Mouse (Mus musculus): ENCODE results near the gene Cga. TPM values are rescaled to one million over a fixed set of nuclear protein-coding genes. Genes with fewer than 3 reads are reported as not detected.

Cga gene
- polyA plus RNA-seq, 1 experiment from 2014 or later = not detected

DNA sequence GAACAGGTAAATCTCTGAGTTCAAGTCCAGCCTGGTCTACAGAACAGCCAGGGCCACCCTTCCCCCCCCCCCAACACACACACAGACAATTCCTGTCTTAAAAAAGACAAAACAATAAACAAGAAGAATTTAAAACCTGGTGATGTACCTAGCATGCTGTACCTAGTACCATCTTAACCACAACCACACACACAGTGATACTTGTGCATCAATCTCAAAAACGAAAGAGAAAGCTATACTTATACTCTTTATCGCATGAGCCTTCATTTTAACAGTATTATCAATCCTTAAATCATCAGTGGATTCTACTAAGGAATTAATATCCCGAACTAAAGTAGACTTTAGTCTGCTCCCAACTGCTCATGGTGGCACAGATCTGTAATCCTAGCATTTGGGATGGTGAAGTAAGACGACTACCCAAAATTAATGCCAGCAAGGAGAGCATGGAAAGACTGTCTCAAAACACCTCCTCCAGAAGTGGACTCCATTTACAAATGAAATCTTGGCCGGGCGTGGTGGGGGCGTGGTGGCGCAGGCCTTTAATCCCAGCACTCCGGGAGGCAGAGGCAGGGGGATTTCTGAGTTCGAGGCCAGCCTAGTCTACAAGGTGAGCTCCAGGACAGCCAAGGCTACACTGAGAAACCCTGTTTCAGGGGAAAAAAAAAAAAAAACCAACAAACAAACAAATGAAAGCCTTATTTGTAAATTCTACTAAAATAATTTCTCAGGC is 12.5 kb upstream of the Cga start:
- Histone ChIP-seq H3K9ac (replicated peaks) (peak overlapping the region; percentile 100; the same call in 1 of the 2 replicates), H3K27me3 (no peaks in the 10 kb centered on the region), H3K4me3 (replicated peaks) (peak overlapping the region; percentile 93), H3K27ac (no peak overlapping the region), H3K9me3 (0 out of 2 replicates have a peak, but pooled peaks cover 6% of the 10 kb centered on the region), H3K4me1 (replicated peaks) (peaks cover 28% of the 10 kb centered on the region), H3K4me2 (replicated peaks) (peak overlapping the region; percentile 59), H3K36me3 (peaks cover 18% of the 10 kb centered on the region)
- ATAC-seq = no peak
- WGBS = 91% methylated on average over 10 of the region's 10 CpGs

GRCm38 (mm10) chr4:34881851-34882250 is 11.7 kb upstream of the Cga start:
- H3K27ac ChIP-seq = peak overlapping the region; percentile 99
- H3K27me3 ChIP-seq = no peaks in the 10 kb centered on the region
- H3K36me3 ChIP-seq = peaks cover 16% of the 10 kb centered on the region
- peak overlapping the region; percentile 93 for H3K4me3 ChIP-seq (replicated peaks)
- H3K4me1 ChIP-seq (replicated peaks) = peaks cover 32% of the 10 kb centered on the region
- 0 out of 2 replicates have a peak, but pooled peaks cover 6% of the 10 kb centered on the region for H3K9me3 ChIP-seq
- no peak for ATAC-seq
- H3K9ac ChIP-seq (replicated peaks) = peak overlapping the region; percentile 100
- 17% methylated on average over 4 of the region's 4 CpGs for WGBS
- H3K4me2 ChIP-seq (replicated peaks) = peak overlapping the region; percentile 59

- peak overlapping the region; percentile 59 for H3K4me2 ChIP-seq (replicated peaks)
- H3K4me3 ChIP-seq (replicated peaks) = peak overlapping the region; percentile 93
- H3K9me3 ChIP-seq = 0 out of 2 replicates have a peak, but pooled peaks cover 6% of the 10 kb centered on the region
- under 1% methylated on average over 43 of the region's 58 CpGs for WGBS
- peak overlapping the region; percentile 99 for H3K27ac ChIP-seq
- peaks cover 33% of the 10 kb centered on the region for H3K4me1 ChIP-seq (replicated peaks)
- peaks cover 12% of the 10 kb centered on the region for H3K36me3 ChIP-seq
- peak; percentile 83 for ATAC-seq
- no peaks in the 10 kb centered on the region for H3K27me3 ChIP-seq
- H3K9ac ChIP-seq (replicated peaks) = peak overlapping the region; percentile 100
Observed at GRCm38 (mm10) chr4:34882291-34882769, 11.2 kb upstream of the Cga start.

GRCm38 (mm10) chr4:34882818-34883217 is 10.8 kb upstream of the Cga start, which contains the start of gene Zfp292:
Gene Zfp292 (minus strand): TSS chr4:34882960.
- 0% methylated on average over 44 of the region's 44 CpGs for WGBS
- Histone ChIP-seq H3K27me3 (no peaks in the 10 kb centered on the region), H3K9ac (replicated peaks) (peak within 1 kb of the TSS; percentile 100), H3K36me3 (peaks cover 8% of the 10 kb centered on the region; the same call in 1 of the 2 replicates), H3K4me3 (replicated peaks) (peak within 1 kb of the TSS; percentile 93), H3K4me1 (replicated peaks) (peaks cover 37% of the 10 kb centered on the region), H3K27ac (peak within 1 kb of the TSS; percentile 99), H3K9me3 (0 out of 2 replicates have a peak, but pooled peaks cover 1% of the 10 kb centered on the region), H3K4me2 (replicated peaks) (peak within 1 kb of the TSS; percentile 59)
- peak; percentile 96 for ATAC-seq

GRCm38 (mm10) chr4:34883366-34884029 is 10.1 kb upstream of the Cga start:
- peaks cover 37% of the 10 kb centered on the region for H3K4me1 ChIP-seq (replicated peaks)
- H3K27ac ChIP-seq = peak overlapping the region; percentile 99
- ATAC-seq = no peak
- peaks cover 5% of the 10 kb centered on the region; the same call in 1 of the 2 replicates for H3K36me3 ChIP-seq
- peaks cover 1% of the 10 kb centered on the region for H3K27me3 ChIP-seq
- peak overlapping the region; percentile 100 for H3K9ac ChIP-seq (replicated peaks)
- H3K4me2 ChIP-seq (replicated peaks) = peak overlapping the region; percentile 59
- no peaks in the 10 kb centered on the region for H3K9me3 ChIP-seq
- WGBS = 46% methylated on average over 16 of the region's 16 CpGs
- peak overlapping the region; percentile 93 for H3K4me3 ChIP-seq (replicated peaks)

DNA sequence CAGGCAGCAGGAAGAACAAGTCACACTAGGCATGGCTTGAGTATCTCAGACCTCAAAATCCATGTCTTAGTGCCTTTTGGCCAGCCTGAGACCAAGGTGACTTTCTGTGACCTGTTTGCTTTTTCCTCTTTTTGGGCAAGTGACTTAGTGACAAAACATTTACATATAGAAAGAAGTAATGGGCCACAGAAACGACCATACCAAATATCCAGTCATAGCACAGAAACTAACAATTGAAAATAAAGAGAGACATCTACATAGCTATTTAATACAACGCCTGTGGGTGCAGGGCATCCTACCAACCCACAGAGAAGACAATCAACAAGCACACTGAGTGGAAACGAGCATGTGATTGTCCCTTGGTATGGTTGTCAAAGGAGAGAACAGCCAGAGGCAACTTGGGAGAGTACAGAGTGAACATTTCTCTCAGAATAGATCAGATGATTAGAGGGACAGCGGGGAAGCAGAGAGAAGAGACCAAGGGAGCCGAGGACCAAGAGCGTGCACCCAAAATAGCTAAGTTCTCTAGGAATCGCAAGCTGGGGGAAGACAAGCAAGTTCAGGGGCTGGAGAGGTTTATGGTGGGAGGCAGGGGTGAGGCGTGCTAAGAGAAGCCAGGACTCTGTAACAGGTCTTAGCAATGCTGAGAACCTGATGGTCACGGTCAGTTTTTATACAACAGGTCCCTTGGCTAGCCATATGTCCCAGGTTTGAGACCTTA is 7.8 kb upstream of the Cga start:
- Histone ChIP-seq H3K9me3 (no peaks in the 10 kb centered on the region), H3K27ac (peak overlapping the region; percentile 93; the same call in 1 of the 2 replicates), H3K4me1 (replicated peaks) (peaks cover 28% of the 10 kb centered on the region), H3K4me3 (replicated peaks) (peak overlapping the region; percentile 61), H3K36me3 (no peaks in the 10 kb centered on the region), H3K27me3 (peaks cover 18% of the 10 kb centered on the region), H3K9ac (replicated peaks) (0 out of 2 replicates have a peak overlapping the region, but pooled peaks have one; percentile 79), H3K4me2 (replicated peaks) (peak overlapping the region; percentile 72)
- 64% methylated on average over 9 of the region's 9 CpGs for WGBS
- no peak for ATAC-seq

- peak; percentile 73 for ATAC-seq
- peak overlapping the region; percentile 72 for H3K4me2 ChIP-seq (replicated peaks)
- H3K9ac ChIP-seq (replicated peaks) = peak overlapping the region; percentile 79
- H3K27ac ChIP-seq = peak overlapping the region; percentile 93
- H3K36me3 ChIP-seq = no peaks in the 10 kb centered on the region
- H3K4me1 ChIP-seq (replicated peaks) = peaks cover 20% of the 10 kb centered on the region
- peak overlapping the region; percentile 61 for H3K4me3 ChIP-seq (replicated peaks)
- H3K27me3 ChIP-seq = peaks cover 23% of the 10 kb centered on the region
- no peaks in the 10 kb centered on the region for H3K9me3 ChIP-seq
- under 1% methylated on average over 48 of the region's 48 CpGs for WGBS
Observed at GRCm38 (mm10) chr4:34886490-34887111, 7.0 kb upstream of the Cga start.

DNA sequence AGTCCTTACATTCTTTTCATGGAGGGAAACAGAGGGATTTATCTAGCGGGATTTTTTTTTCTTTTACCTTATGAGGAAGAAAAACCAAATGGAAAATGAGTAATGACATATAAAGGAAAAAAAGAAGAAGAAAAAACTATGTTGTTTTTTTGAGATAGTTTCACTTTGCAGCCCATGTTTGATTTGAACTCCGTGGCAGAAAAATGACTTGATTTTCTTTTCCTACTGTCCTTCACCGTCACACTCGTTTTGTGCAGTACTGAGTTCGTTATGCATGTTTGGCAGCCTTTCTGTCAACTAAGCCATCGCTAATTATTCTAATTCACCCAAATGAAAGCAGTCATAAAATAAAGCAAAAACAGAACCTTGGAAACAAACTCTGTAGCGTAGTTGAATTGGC is 6.3 kb upstream of the Cga start:
- no peaks in the 10 kb centered on the region for H3K36me3 ChIP-seq
- no peaks in the 10 kb centered on the region for H3K9me3 ChIP-seq
- H3K27me3 ChIP-seq = peaks cover 23% of the 10 kb centered on the region
- ATAC-seq = no peak
- WGBS = 13% methylated on average over 7 of the region's 7 CpGs
- H3K9ac ChIP-seq (replicated peaks) = peak overlapping the region; percentile 79
- peak overlapping the region; percentile 72 for H3K4me2 ChIP-seq (replicated peaks)
- H3K4me1 ChIP-seq (replicated peaks) = peaks cover 20% of the 10 kb centered on the region
- peak overlapping the region; percentile 61 for H3K4me3 ChIP-seq (replicated peaks)
- H3K27ac ChIP-seq = peak overlapping the region; percentile 93; the same call in 1 of the 2 replicates

DNA sequence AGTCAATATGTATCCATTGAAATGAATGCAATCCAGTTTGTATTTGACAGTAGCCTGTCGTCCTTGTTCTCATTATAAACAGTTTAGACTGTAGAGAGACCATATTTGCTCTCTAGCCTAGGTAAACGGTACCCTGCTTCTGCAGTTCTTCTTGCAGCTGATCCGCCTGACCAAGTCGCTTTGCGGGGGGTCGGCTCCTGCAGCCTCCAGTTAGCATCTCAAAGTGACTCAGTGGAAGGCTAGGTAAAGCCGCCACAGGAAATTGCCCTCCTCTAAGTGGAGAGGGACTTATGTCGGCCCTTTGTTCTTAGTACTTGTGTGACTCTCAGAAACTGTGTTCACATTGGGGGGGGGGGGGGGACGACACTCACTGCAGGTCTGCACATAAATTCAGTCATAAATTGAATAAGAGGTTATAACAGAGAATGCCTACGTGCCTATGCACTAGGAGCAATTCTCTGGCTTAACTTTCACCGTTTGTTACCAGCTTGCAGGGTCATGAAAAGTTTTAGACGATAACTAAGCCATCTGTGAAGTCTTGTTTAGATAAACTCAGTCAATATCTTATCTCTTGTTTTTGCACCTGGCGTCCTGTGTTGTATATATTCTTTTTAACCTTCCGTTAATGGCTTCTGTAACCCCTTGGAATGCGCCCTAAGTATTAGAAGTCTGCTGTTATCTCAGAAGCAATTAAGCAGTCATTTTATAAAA is 4.3 kb upstream of the Cga start:
- no peaks in the 10 kb centered on the region for H3K36me3 ChIP-seq
- WGBS = 7% methylated on average over 15 of the region's 15 CpGs
- H3K4me3 ChIP-seq (replicated peaks) = no peak overlapping the region
- H3K9ac ChIP-seq (replicated peaks) = no peak overlapping the region
- H3K27ac ChIP-seq = no peak overlapping the region
- H3K4me2 ChIP-seq (replicated peaks) = no peak overlapping the region
- ATAC-seq = no peak
- peaks cover 23% of the 10 kb centered on the region for H3K27me3 ChIP-seq
- peaks cover 13% of the 10 kb centered on the region for H3K4me1 ChIP-seq (replicated peaks)
- H3K9me3 ChIP-seq = no peaks in the 10 kb centered on the region

DNA sequence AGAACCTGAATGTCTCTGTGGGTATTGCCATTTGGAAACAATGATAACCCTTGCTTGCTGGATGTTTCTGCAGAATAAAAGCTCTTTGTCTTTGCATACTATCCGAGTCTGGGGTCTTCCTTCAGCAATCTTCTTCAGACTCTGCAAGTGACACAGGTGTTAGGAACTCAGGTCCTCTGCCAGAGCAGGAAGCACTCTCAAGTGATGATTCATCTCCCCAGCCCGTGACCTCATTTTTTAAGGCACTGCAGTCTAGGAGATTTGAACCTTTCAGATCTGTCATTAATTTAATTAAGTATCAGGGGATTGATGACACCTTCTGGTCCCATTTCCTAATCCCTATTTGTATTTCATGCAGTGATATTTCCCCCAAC is 3.8 kb upstream of the Cga start:
- no peak overlapping the region for H3K9ac ChIP-seq (replicated peaks)
- peaks cover 23% of the 10 kb centered on the region for H3K27me3 ChIP-seq
- WGBS = 27% methylated on average over 2 of the region's 2 CpGs
- H3K9me3 ChIP-seq = no peaks in the 10 kb centered on the region
- H3K4me2 ChIP-seq (replicated peaks) = no peak overlapping the region
- H3K4me1 ChIP-seq (replicated peaks) = peaks cover 13% of the 10 kb centered on the region
- no peak overlapping the region for H3K4me3 ChIP-seq (replicated peaks)
- H3K27ac ChIP-seq = no peak overlapping the region
- no peak for ATAC-seq
- H3K36me3 ChIP-seq = no peaks in the 10 kb centered on the region

DNA sequence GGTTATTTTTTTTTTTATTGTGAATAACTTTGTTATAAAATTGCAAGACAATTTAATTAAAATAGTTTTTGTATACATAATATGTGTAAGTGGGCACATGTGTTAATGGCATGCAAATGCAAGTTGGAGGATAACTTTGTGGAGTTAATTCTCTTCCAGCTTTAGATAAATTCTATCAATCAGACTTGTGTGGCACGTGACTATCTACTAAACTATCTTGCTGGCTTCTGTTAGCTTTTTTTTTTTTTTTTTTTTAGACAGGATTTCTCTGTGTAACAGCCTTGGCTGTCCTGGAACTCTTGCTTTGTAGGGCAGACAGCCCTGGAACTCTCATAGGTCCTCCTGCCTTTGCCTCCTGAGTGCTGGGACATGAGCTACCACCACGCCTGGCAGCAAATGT is 4.9 kb downstream of the Cga start:
- no peak overlapping the region for H3K4me3 ChIP-seq (replicated peaks)
- no peak overlapping the region for H3K4me2 ChIP-seq (replicated peaks)
- no peaks in the 10 kb centered on the region for H3K9me3 ChIP-seq
- H3K4me1 ChIP-seq (replicated peaks) = no peaks in the 10 kb centered on the region; the same call in 1 of the 2 replicates
- H3K27me3 ChIP-seq = no peaks in the 10 kb centered on the region
- no peaks in the 10 kb centered on the region for H3K36me3 ChIP-seq
- H3K9ac ChIP-seq (replicated peaks) = no peak overlapping the region
- no peak for ATAC-seq
- WGBS = 77% methylated on average over 2 of the region's 2 CpGs
- no peak overlapping the region for H3K27ac ChIP-seq
